Mouse (Mus musculus) lung, postnatal 10 days (tissue): ENCODE data around the gene Gucy1b2.

ENCODE experiments used
- DNase-seq: peaks from one replicate; pipeline ENCODE4 v3.0.0; 2021

Gucy1b2 gene

GRCm38 (mm10) chr14:62443840-62444430, 12.2 kb downstream of the Gucy1b2 start:
- DNase-seq: no peak

- DNase-seq: no peak
Measured at GRCm38 (mm10) chr14:62442971-62443370, 13.1 kb downstream of the Gucy1b2 start.

GRCm38 (mm10) chr14:62440036-62440435, 16.1 kb downstream of the Gucy1b2 start:
- peak; percentile 34 for DNase-seq

- DNase-seq: no peak
Measured at GRCm38 (mm10) chr14:62438236-62438635, 17.9 kb downstream of the Gucy1b2 start.

- no peak for DNase-seq
Measured at GRCm38 (mm10) chr14:62437806-62438205, 18.3 kb downstream of the Gucy1b2 start.

- no peak for DNase-seq
Measured at GRCm38 (mm10) chr14:62425277-62425691, 30.8 kb downstream of the Gucy1b2 start.

- DNase-seq: no peak
Measured at GRCm38 (mm10) chr14:62422265-62422664, 33.8 kb downstream of the Gucy1b2 start.

GRCm38 (mm10) chr14:62417501-62417900, 38.6 kb downstream of the Gucy1b2 start:
- no peak for DNase-seq

- DNase-seq: peak; percentile 75
Measured at GRCm38 (mm10) chr14:62416742-62417134, 39.4 kb downstream of the Gucy1b2 start.

GRCm38 (mm10) chr14:62416007-62416741, 39.9 kb downstream of the Gucy1b2 start:
- peak; percentile 24 for DNase-seq

- DNase-seq: no peak
Measured at GRCm38 (mm10) chr14:62395346-62395745, 60.7 kb downstream of the Gucy1b2 start.

GRCm38 (mm10) chr14:62392754-62393153, 63.3 kb downstream of the Gucy1b2 start:
- peak; percentile 56 for DNase-seq

- peak; percentile 22 for DNase-seq
Measured at GRCm38 (mm10) chr14:62389729-62390536, 66.2 kb downstream of the Gucy1b2 start.

GRCm38 (mm10) chr14:62389064-62389728, 66.9 kb downstream of the Gucy1b2 start:
- DNase-seq: peak; percentile 38

- no peak for DNase-seq
Measured at GRCm38 (mm10) chr14:62383786-62384299, 72.2 kb downstream of the Gucy1b2 start.

- DNase-seq: no peak
Measured at GRCm38 (mm10) chr14:62383109-62383508, 73.0 kb downstream of the Gucy1b2 start.

GRCm38 (mm10) chr14:62380606-62381005, 75.5 kb downstream of the Gucy1b2 start:
- no peak for DNase-seq

- DNase-seq: no peak
Measured at GRCm38 (mm10) chr14:62379391-62379790, 76.7 kb downstream of the Gucy1b2 start.

- no peak for DNase-seq
Measured at GRCm38 (mm10) chr14:62376115-62376514, 80.0 kb downstream of the Gucy1b2 start.

- DNase-seq: peak; percentile 52
Measured at GRCm38 (mm10) chr14:62375694-62376093, 80.4 kb downstream of the Gucy1b2 start.

- no peak for DNase-seq
Measured at GRCm38 (mm10) chr14:62374001-62374400, 82.1 kb downstream of the Gucy1b2 start.

GRCm38 (mm10) chr14:62370819-62371218, 85.3 kb downstream of the Gucy1b2 start:
- peak; percentile 81 for DNase-seq

GRCm38 (mm10) chr14:62363774-62364173, 92.3 kb downstream of the Gucy1b2 start:
- no peak for DNase-seq
